Mouse (Mus musculus) lung, postnatal 0 days (tissue): ENCODE results near the gene Itfg2.

Source experiments
- CTCF ChIP-seq: IDR thresholded peaks from 2 replicates; pipeline ENCODE4 v1.5.1; 2016; ENCODE audit warnings: antibody characterized with exemption, mild to moderate bottlenecking
- EP300 ChIP-seq: IDR thresholded peaks from 2 replicates; pipeline ENCODE4 v1.6.1; 2016; ENCODE audit warnings: antibody characterized with exemption, mild to moderate bottlenecking, control low read depth

- TF ChIP-seq CTCF = no peak
- TF ChIP-seq EP300 = no peak
Measured at GRCm38 (mm10) chr6:128474112-128474511, 49.4 kb upstream of the Itfg2 start.
